Mouse (Mus musculus) CD4-positive, CD25-positive, alpha-beta regulatory T cell, adult 4 months (primary cell): ENCODE data around the gene Anapc7. TPM values are rescaled to one million over a fixed set of nuclear protein-coding genes. Genes with fewer than 3 reads are reported as not detected.
"Not testable (repeated sequence)": the region's sequence is repeated elsewhere in the genome, so short reads cannot be mapped to it uniquely, and the experiment has no call there.

ENCODE experiments used
- ATAC-seq: one replicate; pipeline ENCODE4 v1.8.0; 2017
- polyA plus RNA-seq, 2 experiments: library from polyadenylated mRNA; unstranded; fragments of 100-300 nt; shearing (Covaris generic); gene quantifications; one replicate each; pipeline ENCODE4 v1.2.1; 2017

The Anapc7 gene
- polyA plus RNA-seq, 2 experiments from 2014 or later, result 17.7 to 22.8 TPM

- ATAC-seq, result no peak
Measured at GRCm38 (mm10) chr5:122452194-122452593, 30.7 kb downstream of the Anapc7 start.

GRCm38 (mm10) chr5:122453188-122453587 is 31.7 kb downstream of the Anapc7 start:
- no peak for ATAC-seq

- ATAC-seq, result no peak
Measured at GRCm38 (mm10) chr5:122454442-122454841, 32.9 kb downstream of the Anapc7 start.

- ATAC-seq, result no peak
Measured at GRCm38 (mm10) chr5:122454883-122455282, 33.4 kb downstream of the Anapc7 start.

- no peak for ATAC-seq
Measured at GRCm38 (mm10) chr5:122455584-122455983, 34.1 kb downstream of the Anapc7 start.

GRCm38 (mm10) chr5:122457054-122457453 is 35.6 kb downstream of the Anapc7 start:
- ATAC-seq, result not testable (repeated sequence)

GRCm38 (mm10) chr5:122458066-122458465 is 36.6 kb downstream of the Anapc7 start:
- ATAC-seq, result no peak

- no peak for ATAC-seq
Measured at GRCm38 (mm10) chr5:122459335-122459734, 37.8 kb downstream of the Anapc7 start.

GRCm38 (mm10) chr5:122460656-122461055 is 39.2 kb downstream of the Anapc7 start:
- ATAC-seq, result no peak

- ATAC-seq, result no peak
Measured at GRCm38 (mm10) chr5:122461431-122461830, 39.9 kb downstream of the Anapc7 start.

- ATAC-seq, result no peak
Measured at GRCm38 (mm10) chr5:122471658-122472057, 50.2 kb downstream of the Anapc7 start.

- ATAC-seq, result no peak
Measured at GRCm38 (mm10) chr5:122474643-122475363, 53.3 kb downstream of the Anapc7 start.

GRCm38 (mm10) chr5:122476078-122476477 is 54.6 kb downstream of the Anapc7 start:
- no peak for ATAC-seq

- ATAC-seq, result no peak
Measured at GRCm38 (mm10) chr5:122477492-122477891, 56.0 kb downstream of the Anapc7 start.

- ATAC-seq, result no peak
Measured at GRCm38 (mm10) chr5:122479131-122479530, 57.6 kb downstream of the Anapc7 start.

- no peak for ATAC-seq
Measured at GRCm38 (mm10) chr5:122481844-122482243, 60.4 kb downstream of the Anapc7 start.

GRCm38 (mm10) chr5:122482733-122483391 is 61.4 kb downstream of the Anapc7 start:
- ATAC-seq, result no peak

GRCm38 (mm10) chr5:122486243-122486642 is 64.8 kb downstream of the Anapc7 start:
- not testable (repeated sequence) for ATAC-seq

GRCm38 (mm10) chr5:122487825-122488224 is 66.3 kb downstream of the Anapc7 start:
- ATAC-seq, result no peak

GRCm38 (mm10) chr5:122490148-122490547 is 68.7 kb downstream of the Anapc7 start:
- ATAC-seq, result no peak

GRCm38 (mm10) chr5:122491385-122491784 is 69.9 kb downstream of the Anapc7 start:
- ATAC-seq, result no peak

GRCm38 (mm10) chr5:122493035-122493434 is 71.5 kb downstream of the Anapc7 start:
- ATAC-seq, result no peak

GRCm38 (mm10) chr5:122494449-122494848 is 73.0 kb downstream of the Anapc7 start:
- ATAC-seq, result no peak
